In the genomic region with DNA sequence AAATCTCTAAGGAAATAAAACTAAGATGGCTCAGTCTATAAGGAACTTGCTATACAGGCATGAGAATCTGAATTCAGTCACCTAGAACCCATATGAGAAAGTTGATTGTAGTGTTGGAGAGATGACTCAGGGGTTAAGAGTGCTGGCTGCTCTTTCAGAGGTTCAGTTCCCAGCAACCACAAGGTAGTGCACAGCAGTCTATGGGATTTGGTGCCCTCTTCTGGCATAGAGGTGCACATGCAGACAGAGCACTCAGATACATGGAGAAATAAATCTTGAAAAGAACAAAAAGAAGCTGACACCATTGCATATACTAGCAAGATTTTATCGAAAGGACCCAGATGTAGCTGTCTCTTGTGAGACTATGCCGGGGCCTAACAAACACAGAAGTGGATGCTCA, we compare ENCODE assay signal across 1 mouse cellular context.
TF ChIP-seq lines count a peak whose summit lies in the region.

No protein-coding gene starts in this region.

TF ChIP-seq in ES-E14, 5 proteins besides CTCF, POLR2A, EP300 and RAD21:
- TF ChIP-seq MAFK (IDR thresholded peaks at IDR 0.05; ENCODE audit: insufficient read depth, low read depth, low read length) (peak; percentile 42; the same call in 1 of the 2 replicates), ZC3H11A (IDR thresholded peaks at IDR 0.05; ENCODE audit: borderline replicate concordance, low read depth, low read length) (peak; percentile 79), CHD2 (IDR thresholded peaks at IDR 0.05; ENCODE audit: low read depth, low read length) (no peak)
